Mouse (Mus musculus): ENCODE results near the gene Mcm2.

DNA sequence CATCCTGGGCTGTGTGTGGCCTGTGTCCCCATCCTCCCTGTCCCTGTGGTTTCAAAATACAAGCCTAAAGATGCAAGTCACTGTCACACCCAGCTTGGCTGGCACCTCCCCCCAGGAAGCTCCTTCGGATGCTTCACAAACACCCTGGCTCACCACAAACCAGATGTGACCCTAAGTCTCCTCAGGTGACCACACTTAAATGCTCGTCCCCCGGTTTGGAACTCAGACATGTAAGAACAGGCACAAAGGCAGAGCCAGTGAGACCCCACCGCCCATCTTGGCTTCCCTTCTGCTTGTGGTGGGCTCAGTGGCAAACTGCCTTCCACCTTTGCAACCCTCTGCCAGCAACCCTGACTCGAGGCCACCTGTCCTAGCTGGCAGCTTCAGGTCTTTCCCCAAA, 63.5 kb downstream of the Mcm2 start:
- no peak for TF ChIP-seq CTCF (IDR thresholded peaks at IDR 0.05; ENCODE audit: control insufficient read depth, insufficient read depth, low read length)
- TF ChIP-seq POLR2A (IDR thresholded peaks at IDR 0.05; ENCODE audit: borderline replicate concordance, control insufficient read depth, low read depth, low read length): no peak
